Comparison of ENCODE assay signal across 26 mouse cellular contexts in the genomic region with DNA sequence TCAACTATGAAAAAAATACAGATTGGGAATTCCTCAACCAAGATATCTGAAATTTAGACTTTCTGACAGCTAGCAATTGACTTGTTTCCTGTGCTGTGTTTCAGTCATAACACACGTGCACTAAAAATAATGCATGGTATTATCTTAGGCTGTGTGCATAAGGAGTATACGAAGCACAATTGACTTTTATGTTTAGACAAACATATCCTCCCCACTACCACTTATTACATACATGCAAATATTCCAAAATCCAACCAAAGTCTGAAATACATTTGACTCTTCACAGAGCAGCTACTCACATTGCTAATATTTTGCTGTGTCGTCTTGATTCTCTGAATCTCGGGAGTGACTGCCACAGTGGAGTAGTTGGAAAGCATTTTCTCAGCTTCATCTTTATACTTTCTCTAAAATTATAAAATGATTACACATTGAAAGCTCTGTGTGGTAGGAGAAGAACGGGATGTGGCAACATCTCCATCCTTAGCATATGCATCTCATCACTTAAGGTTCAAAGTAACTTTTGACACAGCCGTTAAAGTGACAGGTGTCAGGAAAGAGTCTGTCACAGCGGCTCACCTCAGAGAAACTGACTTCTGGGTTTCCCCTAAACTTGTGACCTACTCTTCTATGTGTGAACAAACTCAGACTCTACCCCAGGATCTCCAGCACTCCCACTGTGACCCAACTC.
DNase-seq lines count a peak whose midpoint lies in the region; ATAC-seq lines count a peak whose summit lies in the region.
"Had no signal": no experiment of that assay in that cellular context is flagged by ENCODE, and none has a peak within 500 bp of the region (broad histone marks: within the 10 kb centered on the region; RNA-seq: fewer than 3 reads in every experiment).

No protein-coding gene starts in this region.

- H3K27ac ChIP-seq in kidney, embryonic 15.5 days = no peak overlapping the region
- no peak overlapping the region for H3K27ac ChIP-seq in kidney, embryonic 16.5 days (ENCODE audit: low read length)
- H3K27ac ChIP-seq: embryonic facial prominence, embryonic 12.5 days; heart, adult 2 months; heart, embryonic 13.5 days; hindbrain, embryonic 13.5 days; limb, embryonic 15.5 days; liver, embryonic 14.5 days; midbrain, embryonic 13.5 days; neural tube, embryonic 12.5 days; stomach, postnatal 0 days had no signal

- H3K27me3 ChIP-seq in kidney, embryonic 15.5 days = no peaks in the 10 kb centered on the region
- no peaks in the 10 kb centered on the region for H3K27me3 ChIP-seq in kidney, embryonic 16.5 days (ENCODE audit: insufficient read depth, low read length)
- H3K27me3 ChIP-seq: embryonic facial prominence, embryonic 12.5 days; heart, embryonic 13.5 days; hindbrain, embryonic 13.5 days; limb, embryonic 15.5 days; megakaryocyte, embryonic 14.5 days; midbrain, embryonic 13.5 days; neural tube, embryonic 12.5 days had no signal

- H3K4me1 ChIP-seq in kidney, embryonic 15.5 days = no peaks in the 10 kb centered on the region
- no peaks in the 10 kb centered on the region for H3K4me1 ChIP-seq in kidney, embryonic 16.5 days (ENCODE audit: insufficient read depth, low read length)
- H3K4me1 ChIP-seq: embryonic facial prominence, embryonic 12.5 days; heart, embryonic 13.5 days; hindbrain, embryonic 13.5 days; limb, embryonic 15.5 days; megakaryocyte, embryonic 14.5 days; midbrain, embryonic 13.5 days; neural tube, embryonic 12.5 days had no signal

- no peaks in the 10 kb centered on the region for H3K36me3 ChIP-seq in kidney, embryonic 15.5 days
- no peaks in the 10 kb centered on the region for H3K36me3 ChIP-seq in kidney, embryonic 16.5 days (ENCODE audit: insufficient read depth, low read length)
- H3K36me3 ChIP-seq: embryonic facial prominence, embryonic 12.5 days; hindbrain, embryonic 13.5 days; limb, embryonic 15.5 days; midbrain, embryonic 13.5 days; neural tube, embryonic 12.5 days had no signal

- H3K4me3 ChIP-seq in kidney, embryonic 15.5 days (replicated peaks) = no peak overlapping the region
- no peak overlapping the region for H3K4me3 ChIP-seq in kidney, embryonic 16.5 days (ENCODE audit: low read length)
- H3K4me3 ChIP-seq: embryonic facial prominence, embryonic 12.5 days; heart, adult 2 months; heart, embryonic 13.5 days; hindbrain, embryonic 13.5 days; limb, embryonic 15.5 days; megakaryocyte, embryonic 14.5 days; midbrain, embryonic 13.5 days; neural tube, embryonic 12.5 days had no signal

- DNase-seq in spleen, postnatal 36 days (ENCODE audit: low spot score in 2 of 2) = peak; percentile 24 to 25
- no peak for DNase-seq in spleen, postnatal 4 days (ENCODE audit: low spot score in 2 of 2)
- peak; percentile 84 for DNase-seq in thymus, postnatal 0 days (ENCODE audit: low spot score)
- DNase-seq in embryo, embryonic 9.5 days (ENCODE audit: extremely low spot score) = no peak
- DNase-seq in cerebellum, postnatal 4 days (ENCODE audit: low spot score in 2 of 2) = no peak
- DNase-seq: adrenal gland, postnatal 36 days; cerebellum, adult 9-11 months; forebrain, postnatal 0 days; gastrocnemius, postnatal 36 days; heart, adult 2 months; left cerebral cortex, postnatal 4 days; right cerebral cortex, postnatal 4 days had no signal

- H3K9me3 ChIP-seq in kidney, embryonic 15.5 days (replicated peaks) = no peaks in the 10 kb centered on the region
- H3K9me3 ChIP-seq in kidney, embryonic 16.5 days (ENCODE audit: low read length) = no peaks in the 10 kb centered on the region
- H3K9me3 ChIP-seq: embryonic facial prominence, embryonic 12.5 days; heart, embryonic 13.5 days; hindbrain, embryonic 13.5 days; limb, embryonic 15.5 days; megakaryocyte, embryonic 14.5 days; midbrain, embryonic 13.5 days; neural tube, embryonic 12.5 days had no signal

- no peak overlapping the region for H3K9ac ChIP-seq in kidney, embryonic 15.5 days
- no peak overlapping the region for H3K9ac ChIP-seq in kidney, embryonic 16.5 days (replicated peaks; ENCODE audit: low read length)
- H3K9ac ChIP-seq: embryonic facial prominence, embryonic 12.5 days; forebrain, postnatal 0 days; heart, embryonic 13.5 days; hindbrain, embryonic 13.5 days; limb, embryonic 15.5 days; liver, embryonic 14.5 days; lung, embryonic 14.5 days; midbrain, embryonic 13.5 days; neural tube, embryonic 12.5 days had no signal

- WGBS in kidney, embryonic 15.5 days = 77% methylated on average over 7 of the region's 7 CpGs
- 80% methylated on average over 7 of the region's 7 CpGs for WGBS in kidney, embryonic 16.5 days

- peak; percentile 61 for ATAC-seq in inflammation-experienced regulatory T-cells, adult 6 months
- no peak for ATAC-seq in kidney, embryonic 15.5 days (replicated peaks; ENCODE audit: low FRiP score)
- no peak for ATAC-seq in kidney, embryonic 16.5 days (ENCODE audit: low FRiP score, low TSS enrichment)
- ATAC-seq: forebrain, postnatal 0 days; intestine, postnatal 0 days; midbrain, embryonic 13.5 days had no signal

- no peak overlapping the region for H3K4me2 ChIP-seq in kidney, embryonic 15.5 days
- H3K4me2 ChIP-seq in kidney, embryonic 16.5 days (replicated peaks; ENCODE audit: low read depth, low read length) = no peak overlapping the region
- H3K4me2 ChIP-seq: embryonic facial prominence, embryonic 12.5 days; heart, embryonic 13.5 days; hindbrain, embryonic 13.5 days; limb, embryonic 15.5 days; lung, embryonic 14.5 days; midbrain, embryonic 13.5 days; neural tube, embryonic 12.5 days had no signal

Comparison
In these comparisons a context has a peak if more than half of its experiments do, and no peak if none do; other contexts are left out.
1. DNase-seq: peak in spleen, postnatal 36 days (2 of 2) and thymus, postnatal 0 days (single experiment); none in spleen, postnatal 4 days (0 of 2), embryo, embryonic 9.5 days (single experiment) and cerebellum, postnatal 4 days (0 of 2).